Mouse (Mus musculus) adrenal gland (tissue): ENCODE results near the gene Hmx1.

Source experiments
- intact Hi-C: fragments of 180-260 bp; cut with DNase I; formaldehyde crosslinking; loops from one replicate; pipeline ENCODE4 v1.15.1; 2025

Hmx1 gene

DNA sequence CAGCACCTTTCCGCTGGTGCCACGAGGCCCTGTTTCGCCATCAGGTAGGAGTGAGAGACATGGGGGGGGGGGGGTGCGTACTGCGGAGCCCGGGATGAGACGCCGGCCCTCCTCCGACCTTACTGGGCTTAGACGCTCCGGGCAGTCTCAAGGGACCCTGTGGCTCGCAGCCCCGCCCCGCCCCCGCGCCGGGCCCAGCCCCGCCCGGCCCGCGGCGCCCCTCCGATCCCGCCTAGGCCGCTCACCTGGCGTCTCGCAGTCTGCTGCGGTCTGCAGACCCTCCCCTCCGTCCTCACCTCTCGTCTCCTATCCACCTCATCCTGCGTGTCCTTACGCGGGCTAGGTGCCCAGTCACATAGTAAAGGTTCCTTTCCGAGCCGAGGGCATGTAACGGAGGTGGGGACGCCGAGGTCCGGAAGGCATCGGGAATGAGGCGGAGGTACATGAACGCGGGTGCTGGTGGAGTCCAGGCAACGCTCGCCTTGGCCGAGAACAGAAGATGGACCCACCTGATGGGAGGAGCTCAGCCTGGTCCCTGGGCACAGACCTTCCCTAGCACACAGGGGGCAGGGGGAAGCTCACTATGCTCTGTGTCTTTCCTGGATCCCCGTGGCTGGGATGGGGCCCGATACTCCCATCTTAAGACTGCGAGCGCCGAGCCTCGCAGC is 8.9 kb downstream of the Hmx1 start:
- intact Hi-C loops, result no loop called here

DNA sequence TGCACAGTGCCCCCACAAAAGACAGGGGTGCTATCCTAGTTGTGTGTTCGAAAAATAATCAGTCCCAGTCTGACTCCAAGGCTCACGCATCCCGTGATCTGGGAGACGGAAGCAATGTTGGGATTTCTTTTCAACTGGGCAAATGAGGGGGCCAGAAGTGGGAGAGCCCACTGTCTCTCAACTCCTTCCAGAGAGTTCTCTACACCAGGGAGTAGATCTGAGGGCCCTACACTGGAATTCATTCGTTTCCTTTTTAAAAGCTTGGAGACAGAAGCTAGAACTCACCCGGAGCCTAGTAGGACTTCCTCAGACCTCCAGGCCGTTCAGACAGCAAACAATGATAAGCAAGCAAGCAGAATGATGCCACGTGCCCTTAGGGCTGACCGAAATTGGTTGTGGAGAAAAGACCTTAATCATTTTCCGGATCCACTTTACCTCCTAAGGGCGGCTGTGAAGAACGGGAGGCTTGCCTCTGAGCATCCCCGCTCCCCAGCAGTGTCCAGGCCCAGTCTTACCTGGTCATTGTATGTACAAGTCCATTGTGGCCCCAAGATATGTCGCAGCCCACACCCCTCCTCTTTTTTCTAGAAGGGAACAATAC is 9.5 kb downstream of the Hmx1 start:
- intact Hi-C loops, result no loop called here

- intact Hi-C loops, result no loop called here
Observed at GRCm38 (mm10) chr5:35399061-35399460, 10.2 kb downstream of the Hmx1 start.

- intact Hi-C loops, result no loop called here
Observed at GRCm38 (mm10) chr5:35399704-35400320, 10.9 kb downstream of the Hmx1 start.

DNA sequence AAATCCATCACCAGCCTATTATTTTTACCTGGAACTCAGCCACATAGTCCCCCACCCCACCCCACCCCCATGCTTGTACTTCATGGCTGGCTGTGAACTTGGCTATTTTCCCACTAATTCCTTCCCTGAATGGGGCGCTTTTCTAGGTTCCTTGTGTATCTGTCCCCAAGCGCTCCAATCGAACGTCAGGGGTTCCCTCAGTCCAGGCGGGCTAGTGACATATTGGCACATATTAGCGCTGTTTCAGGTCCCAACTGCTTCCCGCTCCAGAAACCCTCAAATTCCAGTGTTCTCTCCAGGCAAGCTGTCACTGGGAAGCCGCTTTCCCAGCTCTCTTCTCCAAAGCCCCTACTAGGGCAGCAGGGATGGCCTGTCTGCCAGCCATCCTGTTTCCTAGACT is 12.3 kb downstream of the Hmx1 start:
- intact Hi-C loops, result no loop called here

GRCm38 (mm10) chr5:35407411-35407930 is 18.6 kb downstream of the Hmx1 start:
- intact Hi-C loops, result no loop called here

DNA sequence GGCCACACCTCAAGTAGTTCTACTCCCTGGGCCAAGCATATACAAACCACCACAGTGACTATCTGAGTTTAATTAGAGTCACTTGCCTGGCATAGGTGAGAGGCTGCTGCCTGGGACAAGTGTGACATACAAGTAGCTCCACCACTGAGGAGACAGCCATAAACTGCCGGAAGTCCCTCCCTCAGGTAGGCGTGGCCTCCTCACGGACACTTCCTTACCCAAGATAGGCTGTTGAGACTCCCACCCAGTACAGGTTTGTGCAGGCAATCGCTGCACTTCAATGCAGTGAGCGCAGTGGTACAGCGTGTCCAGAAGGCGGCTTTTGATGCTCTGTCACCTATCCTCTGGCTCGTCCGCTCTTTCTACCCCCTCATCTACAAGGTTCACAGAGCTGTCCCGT is 22.1 kb downstream of the Hmx1 start:
- intact Hi-C loops, result no loop called here

- intact Hi-C loops, result no loop called here
Observed at GRCm38 (mm10) chr5:35412833-35413232, 23.9 kb downstream of the Hmx1 start.

DNA sequence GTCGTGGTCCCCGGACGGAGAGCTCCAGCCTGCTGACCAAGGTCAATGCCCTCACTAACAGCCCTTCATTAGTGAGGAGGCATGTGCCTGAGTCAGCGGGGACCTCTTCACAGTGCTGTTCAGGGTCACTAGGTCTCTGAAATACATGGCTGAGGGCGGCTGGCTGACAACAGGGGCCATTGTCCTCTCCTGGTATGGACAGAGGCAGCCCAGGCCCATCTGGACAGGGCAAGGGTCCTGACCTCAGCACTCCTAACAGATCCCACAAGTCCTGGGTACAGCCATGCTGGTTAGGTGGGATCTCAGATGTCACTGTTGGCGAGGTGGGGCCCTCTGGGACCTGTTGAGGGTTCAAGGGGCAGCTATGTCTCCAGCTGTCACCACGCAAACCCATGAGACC is 28.8 kb downstream of the Hmx1 start:
- intact Hi-C loops, result no loop called here

DNA sequence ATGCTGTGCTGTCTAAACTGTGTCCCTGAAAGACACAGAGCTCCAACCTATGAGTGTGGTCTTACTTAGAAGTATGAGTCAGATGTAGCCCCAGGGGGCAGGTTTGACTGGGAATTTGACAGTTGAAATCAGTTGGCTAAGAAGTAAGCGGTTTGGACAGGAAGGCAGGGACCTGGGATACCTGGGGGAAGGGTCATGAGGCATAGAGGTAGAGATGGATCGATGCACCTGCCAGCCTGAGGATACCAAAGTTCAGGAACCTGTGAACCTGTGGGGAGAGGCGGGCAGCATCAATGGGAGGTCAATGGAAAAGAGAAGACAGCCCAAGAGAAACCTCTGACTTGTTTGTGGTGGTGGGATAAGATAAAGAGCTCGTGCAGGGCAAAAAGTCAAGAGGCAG is 32.7 kb downstream of the Hmx1 start:
- intact Hi-C loops, result no loop called here

DNA sequence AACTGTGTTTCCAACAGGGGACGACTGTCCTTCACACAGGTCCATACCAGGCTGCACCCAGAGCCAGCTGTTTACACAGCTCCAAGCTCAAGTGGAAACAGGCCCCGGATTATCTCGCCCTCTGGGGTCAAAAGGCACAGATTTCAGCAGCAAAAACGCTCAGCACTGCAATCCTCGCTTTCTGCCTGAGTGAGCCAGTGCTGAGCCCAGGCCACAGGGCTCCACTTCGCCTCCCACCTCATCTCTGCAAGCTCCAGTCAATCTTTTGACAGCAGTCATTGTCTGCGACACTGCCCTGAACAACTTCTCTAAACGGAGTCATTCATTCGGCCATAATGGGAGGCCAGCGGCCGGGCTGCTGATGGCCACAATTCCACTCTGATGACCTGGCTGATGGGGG is 36.3 kb downstream of the Hmx1 start:
- intact Hi-C loops, result no loop called here

- intact Hi-C loops, result no loop called here
Observed at GRCm38 (mm10) chr5:35427901-35428300, 39.0 kb downstream of the Hmx1 start.

GRCm38 (mm10) chr5:35428421-35428820 is 39.5 kb downstream of the Hmx1 start:
- intact Hi-C loops, result no loop called here

DNA sequence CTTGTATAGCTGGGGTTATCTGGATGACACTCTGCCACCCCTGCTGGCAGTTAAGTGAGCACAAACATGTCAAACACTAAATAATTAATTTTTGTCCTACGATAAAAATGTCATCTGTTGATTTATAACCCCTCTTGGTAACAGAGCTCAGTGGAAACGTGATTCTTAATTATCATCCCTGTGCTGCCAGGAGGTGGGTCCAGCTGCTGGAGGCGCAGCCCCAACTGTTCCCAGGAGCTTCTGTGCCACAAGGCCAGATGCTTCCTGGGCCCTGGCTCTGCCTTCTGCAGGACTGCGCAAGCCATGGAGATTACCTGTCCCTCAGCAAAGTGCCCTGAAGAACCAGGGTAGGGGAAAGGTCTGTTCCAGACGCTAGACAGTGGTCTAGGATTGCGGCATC is 43.2 kb downstream of the Hmx1 start:
- intact Hi-C loops, result no loop called here

- intact Hi-C loops, result no loop called here
Observed at GRCm38 (mm10) chr5:35434038-35434437, 45.1 kb downstream of the Hmx1 start.

DNA sequence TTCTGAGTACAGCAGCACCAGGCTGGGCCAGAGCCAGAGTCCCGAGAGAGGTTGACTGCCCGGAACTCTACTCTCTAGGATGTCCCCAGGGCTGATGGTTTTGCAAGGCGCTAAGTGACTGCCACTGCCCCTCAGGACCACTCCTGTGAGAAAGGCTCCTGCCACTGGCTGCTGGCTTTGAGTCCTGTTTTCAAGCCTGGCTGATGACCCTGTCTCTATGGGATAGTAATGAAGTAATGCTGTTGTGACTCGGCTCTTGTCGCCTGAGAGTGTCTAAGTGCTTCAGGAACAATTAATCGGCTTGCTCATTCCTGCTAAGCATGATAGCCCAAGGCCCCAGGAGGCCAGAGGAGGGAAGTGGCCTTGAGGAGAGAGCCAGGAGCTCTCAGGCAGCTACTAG is 45.8 kb downstream of the Hmx1 start:
- intact Hi-C loops, result no loop called here

DNA sequence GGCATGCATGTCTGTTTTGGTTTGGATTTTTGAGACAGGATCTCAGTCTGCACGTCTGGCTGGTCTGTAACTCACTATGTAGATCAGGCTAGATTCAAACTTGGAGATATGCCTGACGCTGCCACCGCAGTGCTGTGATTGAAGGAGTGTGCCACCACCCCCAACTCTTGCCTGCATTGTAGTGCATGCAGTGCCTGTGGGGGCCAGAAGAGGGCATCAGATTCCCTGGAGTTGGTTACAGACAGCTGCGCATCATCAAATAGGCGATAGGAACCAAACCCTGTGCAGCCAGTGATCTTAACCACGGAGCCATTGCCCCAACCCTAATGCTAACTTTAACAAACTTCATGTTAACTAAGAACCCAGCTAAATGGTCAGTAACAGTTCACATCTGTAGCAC is 49.9 kb downstream of the Hmx1 start:
- intact Hi-C loops, result no loop called here

- intact Hi-C loops, result no loop called here
Observed at GRCm38 (mm10) chr5:35440459-35440858, 51.6 kb downstream of the Hmx1 start.

- intact Hi-C loops, result no loop called here
Observed at GRCm38 (mm10) chr5:35441411-35441810, 52.5 kb downstream of the Hmx1 start.

DNA sequence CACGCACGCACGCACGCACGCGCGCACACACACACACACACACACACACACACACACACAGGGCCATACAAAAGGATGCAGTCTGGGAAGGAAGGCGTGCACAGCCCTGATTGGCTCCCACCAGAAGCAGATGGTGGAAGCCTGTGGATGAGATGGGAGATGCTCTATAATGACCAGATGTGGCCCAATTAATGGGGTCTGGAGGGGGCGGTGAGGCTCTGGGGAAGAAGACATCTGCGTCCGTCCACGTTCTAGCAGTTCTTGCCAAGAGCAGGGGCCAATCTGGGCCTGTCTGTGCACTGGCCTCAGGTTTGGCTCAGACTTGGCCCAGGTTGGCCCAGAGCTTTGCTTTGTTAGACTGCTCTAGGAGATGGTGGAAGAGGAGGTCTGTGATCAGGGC is 55.8 kb downstream of the Hmx1 start:
- intact Hi-C loops, result no loop called here

- intact Hi-C loops, result no loop called here
Observed at GRCm38 (mm10) chr5:35447656-35448443, 58.9 kb downstream of the Hmx1 start.
